In the genomic region with DNA sequence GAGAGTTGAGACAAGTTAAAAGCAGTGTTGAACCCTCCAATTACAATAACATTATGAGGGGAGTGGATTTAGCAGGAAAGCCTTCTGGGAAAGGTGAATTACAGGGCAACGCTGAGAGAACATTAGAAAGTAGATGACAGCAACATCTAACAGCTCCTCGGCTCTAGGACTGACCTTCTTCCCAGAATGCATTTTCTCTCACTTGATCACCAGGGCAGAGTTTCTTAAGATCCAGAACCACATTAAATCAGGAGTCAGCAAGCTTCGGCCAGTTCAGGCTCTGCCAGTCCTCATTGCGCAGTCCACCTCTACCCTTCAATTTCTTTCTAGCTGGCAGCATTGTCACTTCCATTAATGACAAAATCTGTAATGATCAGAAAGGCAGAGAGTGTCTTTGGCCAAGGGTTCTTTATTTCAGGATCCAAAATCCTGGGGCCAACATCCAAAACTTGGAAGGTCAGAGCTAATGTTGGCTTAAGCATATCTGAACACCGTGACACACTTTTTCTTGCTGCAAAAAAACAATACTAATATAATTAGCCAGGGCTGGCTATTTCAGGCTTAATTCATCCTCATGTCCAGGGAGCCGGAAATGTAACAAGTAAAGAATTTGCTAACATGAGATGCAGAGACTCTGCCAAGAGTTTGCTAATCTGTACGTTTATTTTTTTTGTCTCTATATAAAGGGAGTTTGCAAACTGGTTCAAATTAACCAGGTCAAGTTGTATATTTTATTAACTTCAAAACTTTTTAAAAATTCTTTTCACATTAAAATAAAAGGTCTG, we compare ENCODE assay signal across 15 mouse cellular contexts.
DNase-seq lines count a peak whose midpoint lies in the region; ATAC-seq and TF ChIP-seq lines count a peak whose summit lies in the region.
"Had no signal": no experiment of that assay in that cellular context is flagged by ENCODE, and none has a peak within 500 bp of the region (broad histone marks: within the 10 kb centered on the region; RNA-seq: fewer than 3 reads in every experiment).

No protein-coding gene starts in this region.

- H3K36me3 ChIP-seq in heart, embryonic 16.5 days (ENCODE audit: control insufficient read depth, insufficient read depth), result no peaks in the 10 kb centered on the region
- H3K36me3 ChIP-seq in heart, embryonic 12.5 days, result no peaks in the 10 kb centered on the region
- no peaks in the 10 kb centered on the region for H3K36me3 ChIP-seq in lung, embryonic 16.5 days (ENCODE audit: control insufficient read depth, insufficient read depth, low read length)
- no peaks in the 10 kb centered on the region for H3K36me3 ChIP-seq in stomach, postnatal 0 days (ENCODE audit: control insufficient read depth, insufficient read depth, low read length)
- H3K36me3 ChIP-seq in midbrain, embryonic 13.5 days, result no peaks in the 10 kb centered on the region
- H3K36me3 ChIP-seq: midbrain, embryonic 15.5 days; neural tube, embryonic 12.5 days had no signal

- peaks cover 2% of the 10 kb centered on the region; the same call in 1 of the 2 replicates for H3K4me1 ChIP-seq in heart, embryonic 16.5 days (ENCODE audit: control insufficient read depth, insufficient read depth, low read length)
- no peaks in the 10 kb centered on the region for H3K4me1 ChIP-seq in heart, embryonic 12.5 days (replicated peaks)
- peaks cover 10% of the 10 kb centered on the region for H3K4me1 ChIP-seq in lung, embryonic 16.5 days (replicated peaks; ENCODE audit: control insufficient read depth, insufficient read depth, low read length)
- H3K4me1 ChIP-seq in stomach, postnatal 0 days (replicated peaks; ENCODE audit: control insufficient read depth, insufficient read depth), result no peaks in the 10 kb centered on the region
- H3K4me1 ChIP-seq in midbrain, embryonic 13.5 days (replicated peaks), result no peaks in the 10 kb centered on the region
- H3K4me1 ChIP-seq: forebrain, embryonic 13.5 days; midbrain, embryonic 15.5 days; neural tube, embryonic 12.5 days had no signal

- 61% methylated on average over 7 of the region's 7 CpGs for WGBS in heart, embryonic 16.5 days
- WGBS in heart, embryonic 12.5 days, result 71% methylated on average over 7 of the region's 7 CpGs
- WGBS in lung, embryonic 16.5 days, result 41% methylated on average over 7 of the region's 7 CpGs
- WGBS in stomach, postnatal 0 days, result 41% methylated on average over 7 of the region's 7 CpGs
- 84% methylated on average over 7 of the region's 7 CpGs for WGBS in midbrain, embryonic 13.5 days

- TF ChIP-seq CTCF in stomach, postnatal 0 days (IDR thresholded peaks at IDR 0.05; ENCODE audit: low read depth), result no peak

- peak overlapping the region; percentile 43; the same call in 1 of the 2 replicates for H3K27ac ChIP-seq in heart, embryonic 16.5 days (ENCODE audit: low read length)
- H3K27ac ChIP-seq in heart, embryonic 12.5 days (ENCODE audit: poor library complexity, severe bottlenecking), result no peak overlapping the region
- H3K27ac ChIP-seq in lung, embryonic 16.5 days (ENCODE audit: low read length), result peak overlapping the region; percentile 85
- H3K27ac ChIP-seq in stomach, postnatal 0 days (replicated peaks), result no peak overlapping the region
- H3K27ac ChIP-seq in midbrain, embryonic 13.5 days, result no peak overlapping the region
- H3K27ac ChIP-seq: forebrain, embryonic 13.5 days; gastrocnemius, adult 2 months; layer of hippocampus, adult 2 months; midbrain, embryonic 15.5 days; neural tube, embryonic 12.5 days had no signal

- TF ChIP-seq EP300 in stomach, postnatal 0 days (optimal IDR thresholded peaks at IDR 0.05), result no peak

- no peak overlapping the region for H3K9ac ChIP-seq in heart, embryonic 16.5 days (ENCODE audit: low read length)
- no peak overlapping the region for H3K9ac ChIP-seq in heart, embryonic 12.5 days
- H3K9ac ChIP-seq in lung, embryonic 16.5 days (ENCODE audit: low read length), result no peak overlapping the region
- H3K9ac ChIP-seq in stomach, postnatal 0 days (ENCODE audit: low read length), result no peak overlapping the region
- H3K9ac ChIP-seq in midbrain, embryonic 13.5 days (replicated peaks), result no peak overlapping the region
- H3K9ac ChIP-seq: forebrain, embryonic 13.5 days; midbrain, embryonic 15.5 days; neural tube, embryonic 12.5 days had no signal

- no peak overlapping the region for H3K4me2 ChIP-seq in heart, embryonic 16.5 days (ENCODE audit: low read depth, low read length)
- no peak overlapping the region for H3K4me2 ChIP-seq in heart, embryonic 12.5 days
- no peak overlapping the region for H3K4me2 ChIP-seq in lung, embryonic 16.5 days (ENCODE audit: low read depth, low read length)
- H3K4me2 ChIP-seq in stomach, postnatal 0 days (replicated peaks; ENCODE audit: low read depth), result no peak overlapping the region
- H3K4me2 ChIP-seq in midbrain, embryonic 13.5 days (replicated peaks), result no peak overlapping the region
- H3K4me2 ChIP-seq: forebrain, embryonic 13.5 days; midbrain, embryonic 15.5 days; neural tube, embryonic 12.5 days had no signal

- DNase-seq in adrenal gland, postnatal 10 days, result peak; percentile 17
- no peak for DNase-seq in adrenal gland, postnatal 36 days
- no peak for DNase-seq in lung, postnatal 4 days
- no peak for DNase-seq in stomach, postnatal 0 days (ENCODE audit: low spot score)
- DNase-seq: gastrocnemius, adult 2 months; spleen, adult 18-20 months; thymus, postnatal 25 days had no signal

- H3K27me3 ChIP-seq in heart, embryonic 16.5 days (ENCODE audit: control insufficient read depth, insufficient read depth, low read length), result no peaks in the 10 kb centered on the region
- no peaks in the 10 kb centered on the region for H3K27me3 ChIP-seq in heart, embryonic 12.5 days (replicated peaks)
- H3K27me3 ChIP-seq in lung, embryonic 16.5 days (ENCODE audit: control insufficient read depth, insufficient read depth, low read depth, low read length), result no peaks in the 10 kb centered on the region
- H3K27me3 ChIP-seq in stomach, postnatal 0 days (ENCODE audit: control insufficient read depth, insufficient read depth, low read length), result no peaks in the 10 kb centered on the region
- H3K27me3 ChIP-seq in midbrain, embryonic 13.5 days, result no peaks in the 10 kb centered on the region
- H3K27me3 ChIP-seq: forebrain, embryonic 13.5 days; midbrain, embryonic 15.5 days; neural tube, embryonic 12.5 days had no signal

- H3K4me3 ChIP-seq in heart, embryonic 16.5 days (ENCODE audit: low read length), result no peak overlapping the region
- H3K4me3 ChIP-seq in heart, embryonic 12.5 days, result no peak overlapping the region
- no peak overlapping the region for H3K4me3 ChIP-seq in lung, embryonic 16.5 days (ENCODE audit: low read length)
- no peak overlapping the region for H3K4me3 ChIP-seq in stomach, postnatal 0 days (ENCODE audit: low read depth, low read length)
- H3K4me3 ChIP-seq in midbrain, embryonic 13.5 days (replicated peaks), result no peak overlapping the region
- H3K4me3 ChIP-seq: forebrain, embryonic 13.5 days; gastrocnemius, adult 2 months; layer of hippocampus, adult 2 months; midbrain, embryonic 15.5 days; neural tube, embryonic 12.5 days had no signal

- no peaks in the 10 kb centered on the region for H3K9me3 ChIP-seq in heart, embryonic 16.5 days (replicated peaks; ENCODE audit: control insufficient read depth, low read length)
- no peaks in the 10 kb centered on the region for H3K9me3 ChIP-seq in heart, embryonic 12.5 days (replicated peaks)
- no peaks in the 10 kb centered on the region for H3K9me3 ChIP-seq in lung, embryonic 16.5 days (ENCODE audit: control insufficient read depth, low read length)
- no peaks in the 10 kb centered on the region for H3K9me3 ChIP-seq in stomach, postnatal 0 days (ENCODE audit: control insufficient read depth, low read length)
- no peaks in the 10 kb centered on the region for H3K9me3 ChIP-seq in midbrain, embryonic 13.5 days
- H3K9me3 ChIP-seq: forebrain, embryonic 13.5 days; midbrain, embryonic 15.5 days; neural tube, embryonic 12.5 days had no signal

- no peak for ATAC-seq in heart, embryonic 16.5 days (replicated peaks; ENCODE audit: extremely low read depth, insufficient read depth, low FRiP score)
- no peak for ATAC-seq in heart, embryonic 12.5 days (ENCODE audit: insufficient number of reproducible peaks, low FRiP score)
- peak; percentile 77 for ATAC-seq in lung, embryonic 16.5 days (ENCODE audit: low read depth)
- ATAC-seq in stomach, postnatal 0 days (ENCODE audit: low FRiP score, low TSS enrichment), result peak; percentile 6; the same call in 1 of the 2 replicates
- ATAC-seq in midbrain, embryonic 13.5 days, result no peak
- ATAC-seq: forebrain, embryonic 13.5 days; midbrain, embryonic 15.5 days had no signal

Comparison
In these comparisons a context has a peak if more than half of its experiments do, and no peak if none do; other contexts are left out.
1. H3K27ac ChIP-seq: peak in heart, embryonic 16.5 days (single experiment) and lung, embryonic 16.5 days (single experiment); none in heart, embryonic 12.5 days (single experiment), stomach, postnatal 0 days (single experiment) and midbrain, embryonic 13.5 days (single experiment).
2. ATAC-seq: peak in lung, embryonic 16.5 days (single experiment) and stomach, postnatal 0 days (single experiment); none in heart, embryonic 16.5 days (single experiment), heart, embryonic 12.5 days (single experiment) and midbrain, embryonic 13.5 days (single experiment).